Mouse (Mus musculus): ENCODE measurements at regions not wholly inside any gene's neighbourhood (a gene's known extent, or its start where the extent isn't known, plus 50 kb on each side); places are given as distances from the start of the nearest gene placed in this dataset.
A peak's percentile ranks its signal among the peaks of the same experiment; 100 is the strongest.

DNA sequence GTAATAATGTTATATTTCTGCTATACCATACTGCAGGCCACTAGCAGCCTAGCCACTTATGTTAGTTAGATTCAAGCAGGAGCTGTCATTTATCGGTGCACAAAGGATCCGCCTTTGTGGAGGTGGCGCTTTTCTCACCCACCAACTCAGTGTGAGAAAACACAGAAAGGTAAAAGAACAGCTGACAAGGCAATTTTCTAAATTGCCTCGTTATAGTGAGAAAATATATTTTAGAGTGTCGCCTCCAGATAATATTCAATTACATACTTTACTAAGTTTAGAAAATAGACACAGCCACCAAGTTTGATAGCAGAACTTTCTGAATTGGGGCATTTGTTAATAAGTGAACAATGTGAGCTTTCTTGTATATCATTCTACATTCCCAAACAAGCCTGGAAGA is 221.2 kb downstream of the Gm5426 start:
- no peaks in the 10 kb centered on the region for H3K4me1 ChIP-seq (ENCODE audit: control insufficient read depth in 2 of 2, insufficient read depth in 2 of 2, low read length in 2 of 2, poor library complexity in 1 of 2)
- no peak overlapping the region for H3K27ac ChIP-seq (ENCODE audit: insufficient read depth, low read depth, low read length, poor library complexity, severe bottlenecking)
- no peak overlapping the region for H3K4me3 ChIP-seq (ENCODE audit: insufficient read depth in 1 of 2, low read depth in 1 of 2, low read length in 2 of 2, poor library complexity in 1 of 2, severe bottlenecking in 1 of 2)
- no peaks in the 10 kb centered on the region for H3K9me3 ChIP-seq (ENCODE audit: control insufficient read depth, insufficient read depth, low read depth, low read length)
- H3K9ac ChIP-seq (ENCODE audit: insufficient read depth, low read depth, low read length, poor library complexity, severe bottlenecking): no peak overlapping the region
- peak; percentile 62; the same call in 1 of the 2 replicates for TF ChIP-seq MAFK (IDR thresholded peaks at IDR 0.05; ENCODE audit: insufficient read depth, low read depth, low read length)
- TF ChIP-seq CHD2 (IDR thresholded peaks at IDR 0.05; ENCODE audit: low read depth, low read length): no peak
- no peaks in the 10 kb centered on the region for H3K36me3 ChIP-seq (ENCODE audit: control insufficient read depth, insufficient read depth, low read length, poor library complexity, severe bottlenecking)
- DNase-seq (ENCODE audit: low read depth, low spot score): no peak
- in situ Hi-C loops (cut with MboI; ENCODE audit: low sequenced_read_pairs in 2 of 2, unreplicated experiment in 2 of 2): no loop called here

DNA sequence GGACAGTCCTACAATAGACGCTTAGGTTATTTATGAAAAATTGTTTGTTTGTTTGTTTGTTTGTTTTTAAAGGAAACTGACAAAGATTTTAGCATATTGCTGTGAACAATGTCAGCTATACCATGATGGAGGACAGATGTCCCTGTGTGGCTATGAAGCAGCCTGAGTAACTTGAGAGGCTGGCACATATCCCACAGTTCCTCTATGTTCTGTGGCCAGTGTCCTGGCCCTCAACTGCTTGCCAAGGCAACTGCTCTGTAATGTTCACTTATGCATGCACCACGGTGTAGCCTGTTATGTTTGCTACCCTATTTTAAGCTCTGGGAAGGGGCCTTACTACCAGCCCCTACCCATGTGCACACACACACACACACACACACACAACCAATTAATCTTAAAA is 222.6 kb downstream of the Gm5426 start:
- DNase-seq (ENCODE audit: low read depth, low spot score): no peak
- Histone ChIP-seq H3K36me3 (ENCODE audit: control insufficient read depth, insufficient read depth, low read length, poor library complexity, severe bottlenecking) (no peaks in the 10 kb centered on the region), H3K27ac (ENCODE audit: insufficient read depth, low read depth, low read length, poor library complexity, severe bottlenecking) (no peak overlapping the region), H3K4me3 (ENCODE audit: insufficient read depth in 1 of 2, low read depth in 1 of 2, low read length in 2 of 2, poor library complexity in 1 of 2, severe bottlenecking in 1 of 2) (no peak overlapping the region), H3K9ac (ENCODE audit: insufficient read depth, low read depth, low read length, poor library complexity, severe bottlenecking) (no peak overlapping the region), H3K9me3 (ENCODE audit: control insufficient read depth, insufficient read depth, low read depth, low read length) (no peaks in the 10 kb centered on the region), H3K4me1 (ENCODE audit: control insufficient read depth in 2 of 2, insufficient read depth in 2 of 2, low read length in 2 of 2, poor library complexity in 1 of 2) (no peaks in the 10 kb centered on the region)
- TF ChIP-seq ZC3H11A (IDR thresholded peaks at IDR 0.05; ENCODE audit: borderline replicate concordance, low read depth, low read length) (no peak), ZNF384 (IDR thresholded peaks at IDR 0.05; ENCODE audit: low read depth, low read length) (no peak), MAFK (IDR thresholded peaks at IDR 0.05; ENCODE audit: insufficient read depth, low read depth, low read length) (no peak), HCFC1 (IDR thresholded peaks at IDR 0.05; ENCODE audit: borderline replicate concordance, insufficient read depth, low read length) (no peak), CHD2 (IDR thresholded peaks at IDR 0.05; ENCODE audit: low read depth, low read length) (no peak)
- in situ Hi-C loops (cut with MboI; ENCODE audit: low sequenced_read_pairs in 2 of 2, unreplicated experiment in 2 of 2): no loop called here

DNA sequence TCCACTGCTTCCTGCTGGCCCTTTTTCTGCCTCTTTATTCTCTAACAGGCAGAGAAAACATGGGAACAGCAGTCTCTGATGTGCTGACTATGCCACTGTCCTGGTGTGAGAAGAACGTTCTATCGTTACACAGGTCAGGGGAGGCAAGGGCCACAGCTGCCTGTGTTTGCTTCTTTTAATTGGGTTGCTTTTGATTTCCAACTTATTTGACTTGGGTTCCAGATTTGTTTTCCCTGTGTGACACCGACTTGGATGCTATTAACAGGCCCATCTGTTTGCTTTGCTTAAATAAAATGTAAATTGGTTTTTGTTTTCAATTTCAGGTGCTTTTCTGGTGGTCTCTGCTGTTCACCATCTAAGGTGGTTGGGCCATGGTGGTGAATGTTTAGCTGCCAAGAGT is 225.8 kb downstream of the Gm5426 start:
- in situ Hi-C loops (cut with MboI; ENCODE audit: low sequenced_read_pairs in 2 of 2, unreplicated experiment in 2 of 2): no loop called here
- no peak overlapping the region for H3K27ac ChIP-seq (ENCODE audit: insufficient read depth, low read depth, low read length, poor library complexity, severe bottlenecking)
- no peaks in the 10 kb centered on the region for H3K4me1 ChIP-seq (ENCODE audit: control insufficient read depth in 2 of 2, insufficient read depth in 2 of 2, low read length in 2 of 2, poor library complexity in 1 of 2)
- H3K9me3 ChIP-seq (ENCODE audit: control insufficient read depth, insufficient read depth, low read depth, low read length): no peaks in the 10 kb centered on the region
- no peaks in the 10 kb centered on the region for H3K36me3 ChIP-seq (ENCODE audit: control insufficient read depth, insufficient read depth, low read length, poor library complexity, severe bottlenecking)
- DNase-seq (ENCODE audit: low read depth, low spot score): no peak
- no peak overlapping the region for H3K4me3 ChIP-seq (ENCODE audit: insufficient read depth in 1 of 2, low read depth in 1 of 2, low read length in 2 of 2, poor library complexity in 1 of 2, severe bottlenecking in 1 of 2)
- no peak overlapping the region for H3K9ac ChIP-seq (ENCODE audit: insufficient read depth, low read depth, low read length, poor library complexity, severe bottlenecking)
- no peak for TF ChIP-seq MAFK (IDR thresholded peaks at IDR 0.05; ENCODE audit: insufficient read depth, low read depth, low read length)
- TF ChIP-seq ZNF384 (IDR thresholded peaks at IDR 0.05; ENCODE audit: low read depth, low read length): no peak
- no peak for TF ChIP-seq CHD2 (IDR thresholded peaks at IDR 0.05; ENCODE audit: low read depth, low read length)

DNA sequence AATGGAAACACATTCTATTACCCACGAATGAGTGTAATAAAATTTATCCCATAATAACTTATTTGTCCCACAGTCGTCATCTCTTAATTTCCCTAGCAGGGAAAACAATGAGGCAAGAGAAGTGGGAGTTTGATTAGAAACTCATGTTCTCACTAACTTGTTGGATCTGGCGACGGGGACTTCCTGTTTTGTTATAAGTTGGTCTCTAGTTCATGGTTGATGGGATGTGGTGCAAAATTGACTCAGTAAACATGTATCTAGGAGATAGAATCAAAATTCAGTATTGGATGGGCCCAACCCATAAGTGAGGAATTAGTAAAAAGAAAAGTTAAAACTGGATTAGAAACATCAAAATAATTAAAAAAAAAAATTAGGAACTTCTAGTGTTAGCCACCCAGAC is 227.5 kb downstream of the Gm5426 start:
- no peaks in the 10 kb centered on the region for H3K36me3 ChIP-seq (ENCODE audit: control insufficient read depth, insufficient read depth, low read length, poor library complexity, severe bottlenecking)
- H3K27ac ChIP-seq (ENCODE audit: insufficient read depth, low read depth, low read length, poor library complexity, severe bottlenecking): no peak overlapping the region
- no peak overlapping the region for H3K9ac ChIP-seq (ENCODE audit: insufficient read depth, low read depth, low read length, poor library complexity, severe bottlenecking)
- H3K4me1 ChIP-seq (ENCODE audit: control insufficient read depth in 2 of 2, insufficient read depth in 2 of 2, low read length in 2 of 2, poor library complexity in 1 of 2): no peaks in the 10 kb centered on the region
- no peak for TF ChIP-seq ZC3H11A (IDR thresholded peaks at IDR 0.05; ENCODE audit: borderline replicate concordance, low read depth, low read length)
- no peak for TF ChIP-seq MAFK (IDR thresholded peaks at IDR 0.05; ENCODE audit: insufficient read depth, low read depth, low read length)
- no peak for TF ChIP-seq CHD2 (IDR thresholded peaks at IDR 0.05; ENCODE audit: low read depth, low read length)
- TF ChIP-seq ZNF384 (IDR thresholded peaks at IDR 0.05; ENCODE audit: low read depth, low read length): no peak
- no peak for TF ChIP-seq HCFC1 (IDR thresholded peaks at IDR 0.05; ENCODE audit: borderline replicate concordance, insufficient read depth, low read length)
- H3K9me3 ChIP-seq (ENCODE audit: control insufficient read depth, insufficient read depth, low read depth, low read length): no peaks in the 10 kb centered on the region
- no peak overlapping the region for H3K4me3 ChIP-seq (ENCODE audit: insufficient read depth in 1 of 2, low read depth in 1 of 2, low read length in 2 of 2, poor library complexity in 1 of 2, severe bottlenecking in 1 of 2)
- in situ Hi-C loops (cut with MboI; ENCODE audit: low sequenced_read_pairs in 2 of 2, unreplicated experiment in 2 of 2): no loop called here
- DNase-seq (ENCODE audit: low read depth, low spot score): no peak

DNA sequence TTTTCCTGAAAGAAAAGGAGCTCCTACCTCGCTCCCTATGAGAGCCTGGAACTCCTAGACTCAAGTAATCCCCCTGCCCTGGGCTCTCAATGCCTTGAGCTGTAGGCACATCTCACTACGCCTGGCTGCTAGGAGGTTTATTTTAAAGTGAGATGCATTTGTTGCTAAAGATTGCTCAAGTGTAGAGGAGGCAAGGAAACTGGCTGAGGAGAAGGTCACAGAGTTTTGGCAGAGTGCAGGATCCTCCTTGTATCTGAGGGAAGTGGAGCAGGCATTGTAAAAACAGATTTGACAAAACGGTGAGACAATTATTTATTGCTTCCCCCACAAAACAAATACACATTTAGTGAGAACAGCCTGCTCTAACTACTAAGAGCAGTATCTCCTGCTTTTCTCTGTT is 228.7 kb downstream of the Gm5426 start:
- Histone ChIP-seq H3K36me3 (ENCODE audit: control insufficient read depth, insufficient read depth, low read length, poor library complexity, severe bottlenecking) (no peaks in the 10 kb centered on the region), H3K9me3 (ENCODE audit: control insufficient read depth, insufficient read depth, low read depth, low read length) (no peaks in the 10 kb centered on the region), H3K9ac (ENCODE audit: insufficient read depth, low read depth, low read length, poor library complexity, severe bottlenecking) (no peak overlapping the region), H3K27ac (ENCODE audit: insufficient read depth, low read depth, low read length, poor library complexity, severe bottlenecking) (no peak overlapping the region), H3K4me3 (ENCODE audit: insufficient read depth in 1 of 2, low read depth in 1 of 2, low read length in 2 of 2, poor library complexity in 1 of 2, severe bottlenecking in 1 of 2) (no peak overlapping the region), H3K4me1 (ENCODE audit: control insufficient read depth in 2 of 2, insufficient read depth in 2 of 2, low read length in 2 of 2, poor library complexity in 1 of 2) (no peaks in the 10 kb centered on the region)
- DNase-seq (ENCODE audit: low read depth, low spot score): no peak
- in situ Hi-C loops (cut with MboI; ENCODE audit: low sequenced_read_pairs in 2 of 2, unreplicated experiment in 2 of 2): no loop called here
- no peak for TF ChIP-seq MAFK (IDR thresholded peaks at IDR 0.05; ENCODE audit: insufficient read depth, low read depth, low read length)

Data from ES-E14 (cell line).